Mouse (Mus musculus): ENCODE results near the gene Abcg5.

DNA sequence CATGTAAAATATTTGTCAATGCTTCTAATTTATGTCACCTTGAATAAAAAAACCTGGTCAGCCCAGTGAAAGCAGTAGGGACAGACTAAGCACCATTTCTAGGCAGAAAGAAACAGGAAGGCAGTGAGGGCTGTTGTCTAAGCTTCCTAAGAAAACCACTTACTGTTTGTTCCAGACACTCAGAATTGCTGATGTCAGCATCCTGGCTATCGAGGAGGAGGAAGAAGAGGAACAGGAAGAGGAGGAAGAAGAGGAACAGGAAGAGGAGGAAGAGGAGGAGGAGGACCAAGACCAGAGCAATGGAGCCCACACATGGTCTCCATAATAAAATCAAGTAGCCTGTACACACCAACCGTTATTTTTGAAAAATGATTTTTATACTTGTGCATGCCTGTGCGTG lies 36.3 kb upstream of the Abcg5 start:
- TF ChIP-seq POLR2A (IDR thresholded peaks at IDR 0.05; ENCODE audit: borderline replicate concordance, low read depth, low read length) (no peak), CTCF (IDR thresholded peaks at IDR 0.05; ENCODE audit: low read depth, low read length) (no peak)
